Mouse (Mus musculus) brain, adult 2 months (tissue): ENCODE data around the gene Phf11c.
"Not testable (repeated sequence)": the region's sequence is repeated elsewhere in the genome, so short reads cannot be mapped to it uniquely, and the experiment has no call there.

ENCODE experiments used
- DNase-seq: peaks from one replicate; pipeline ENCODE4 v3.0.0; 2011; ENCODE audit warnings: low read depth, low spot score

Phf11c gene

DNA sequence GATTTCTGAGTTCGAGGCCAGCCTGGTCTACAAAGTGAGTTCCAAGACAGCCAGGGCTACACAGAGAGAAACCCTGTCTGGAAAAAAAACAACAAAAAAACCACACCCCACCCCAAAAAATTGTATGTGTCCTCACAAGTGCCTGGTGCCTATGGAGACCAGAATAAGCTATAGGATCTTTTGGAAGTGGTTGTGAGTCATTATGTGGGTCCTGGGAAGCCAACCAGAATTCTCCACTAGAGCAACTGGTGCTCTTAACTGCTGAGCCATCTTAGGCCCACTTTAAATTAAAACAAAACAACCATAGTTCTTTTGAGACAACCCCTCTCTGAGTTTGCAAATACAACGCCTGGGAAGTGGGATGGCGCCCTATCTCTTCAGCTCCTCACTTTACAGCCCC, at the start of gene Phf11c:
Gene Phf11c, minus strand, starts transcription at position 101 of the 400 bp plus-strand sequence.
- DNase-seq = no peak

DNA sequence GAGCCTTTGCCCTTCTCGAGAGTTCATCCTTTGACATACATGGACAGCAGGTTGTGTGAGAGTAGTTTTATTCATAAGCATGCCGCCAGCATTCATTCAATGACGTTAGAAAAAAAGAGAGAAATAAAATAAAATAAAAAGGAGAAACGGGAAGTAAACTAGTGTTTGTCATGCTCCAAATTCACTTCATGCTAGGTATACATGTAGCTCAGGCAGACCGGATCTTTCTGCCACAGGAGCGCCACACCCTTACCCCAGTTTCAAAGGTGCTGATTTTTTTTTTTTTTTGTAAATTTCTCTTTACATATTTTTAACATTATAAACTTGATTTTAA, 46.3 kb upstream of the Phf11c start:
- no peak for DNase-seq

- DNase-seq = peak; percentile 97
These were observed 45.6 kb upstream of the Phf11c start, which contains the start of the genes Setdb2 and Cab39l for GRCm38 (mm10) chr14:59440558-59441471. Gene Setdb2, minus strand, starts transcription at chr14:59440884. Gene Cab39l, plus strand, starts transcription at chr14:59440972.

DNA sequence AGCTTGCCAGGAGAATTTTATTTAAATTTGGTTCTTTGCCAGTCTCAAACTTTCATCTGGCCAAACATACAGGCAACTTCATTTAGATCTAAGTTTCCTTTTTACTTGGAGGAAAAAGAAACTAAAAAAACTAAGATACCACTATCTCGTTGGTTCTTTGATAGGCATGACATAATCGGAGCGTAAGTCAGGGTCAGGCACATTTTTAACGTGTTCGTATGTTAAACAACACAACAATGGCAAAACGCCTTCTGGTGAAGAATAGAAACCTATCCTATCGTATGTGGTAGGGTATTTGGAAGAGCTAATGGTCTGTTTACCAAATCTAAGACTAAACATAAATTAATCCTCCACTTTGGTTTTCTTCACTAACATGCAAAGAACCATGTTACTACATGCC, 44.9 kb upstream of the Phf11c start:
- peak; percentile 10 for DNase-seq

DNA sequence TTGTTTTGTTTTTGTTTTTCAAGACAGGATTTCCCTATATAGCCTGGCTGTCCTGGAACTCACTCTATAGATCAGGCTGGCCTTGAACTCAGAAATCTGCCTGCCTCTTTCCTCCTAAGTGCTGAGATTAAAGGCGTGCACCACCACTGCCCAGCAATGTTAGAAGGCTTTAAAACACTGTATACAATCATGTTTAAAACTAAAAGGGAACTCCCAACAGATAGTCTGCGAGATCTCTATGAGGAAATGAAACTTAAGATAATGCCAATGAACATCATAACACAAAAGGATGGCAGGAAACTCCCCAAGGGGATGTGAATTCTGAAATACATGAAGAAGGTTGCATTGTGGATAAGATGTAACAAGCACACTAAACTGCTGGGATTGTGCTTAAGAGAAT, 43.3 kb upstream of the Phf11c start:
- no peak for DNase-seq

GRCm38 (mm10) chr14:59437398-59437797, 42.2 kb upstream of the Phf11c start:
- DNase-seq = no peak

GRCm38 (mm10) chr14:59435206-59435605, 40.0 kb upstream of the Phf11c start:
- DNase-seq = no peak

DNA sequence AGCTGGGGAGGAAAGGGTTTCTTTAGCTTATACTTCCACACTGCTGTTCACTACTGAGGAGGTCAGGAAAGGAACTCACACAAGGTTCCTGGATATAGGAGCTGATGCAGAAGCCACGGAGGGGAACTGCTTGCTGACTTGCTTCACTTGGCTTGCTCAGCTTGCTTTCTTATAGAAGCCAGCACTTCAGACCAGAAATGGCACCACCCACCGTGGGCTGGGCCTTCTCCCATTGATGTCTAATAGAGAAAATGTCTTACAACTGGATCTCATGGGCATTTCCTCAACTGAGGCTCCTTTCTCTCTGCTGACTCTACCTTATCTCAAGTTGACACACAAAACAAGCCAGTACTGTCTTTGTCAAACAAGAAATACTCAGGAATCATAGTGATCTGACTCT, 38.7 kb upstream of the Phf11c start:
- DNase-seq = no peak

DNA sequence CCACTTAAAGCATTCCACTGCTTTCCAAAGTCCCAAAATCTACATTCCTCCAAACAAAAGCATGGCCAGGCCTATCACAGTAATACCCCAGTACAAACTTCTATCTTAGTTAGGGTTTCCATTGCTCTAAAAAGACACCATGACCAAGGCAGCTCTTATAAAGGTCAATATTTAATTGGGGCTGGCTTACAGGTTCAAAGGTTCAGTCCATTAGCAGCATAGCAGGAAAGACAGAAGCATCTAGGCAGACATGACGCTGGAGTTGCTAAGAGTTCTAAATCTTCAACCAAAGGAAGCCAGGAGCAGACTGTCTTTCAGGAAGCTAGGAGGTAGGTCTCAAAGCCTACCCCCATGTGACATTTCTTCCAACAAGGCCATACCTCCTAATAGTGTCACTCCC, 35.4 kb upstream of the Phf11c start:
- no peak for DNase-seq

DNA sequence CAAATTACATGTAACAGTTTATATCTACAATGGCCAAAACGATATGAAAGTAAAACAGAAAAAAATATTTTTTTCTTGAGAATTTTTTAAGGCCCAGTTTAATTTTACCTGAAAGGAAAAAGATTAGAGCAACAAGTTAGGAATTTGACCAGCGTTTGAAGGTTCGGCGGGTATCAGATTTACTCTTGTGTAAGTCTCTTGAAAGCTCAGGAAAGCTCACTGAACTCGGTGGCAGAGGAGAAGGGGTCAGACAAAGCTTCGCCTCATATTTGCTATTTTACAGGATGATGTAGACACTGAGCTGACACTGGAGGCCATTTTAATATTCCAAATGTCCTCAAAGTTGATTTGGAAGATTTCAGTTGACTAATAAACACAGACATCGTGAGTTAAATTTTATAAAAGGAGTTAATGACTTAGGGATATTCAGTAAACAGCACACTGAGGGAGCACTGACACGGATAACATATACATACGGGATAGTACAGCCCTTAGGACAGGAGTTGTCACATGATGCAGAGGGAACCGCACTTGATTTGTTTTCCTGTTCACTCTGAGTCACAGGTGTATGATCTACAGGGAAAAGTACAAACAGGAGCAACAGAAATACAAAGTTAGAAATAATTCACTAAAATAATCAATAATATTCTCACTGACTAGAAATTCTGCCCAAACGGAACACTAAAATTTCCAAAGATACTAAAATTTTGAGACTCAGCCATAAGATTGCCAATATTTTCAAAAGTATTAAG, 27.9 kb upstream of the Phf11c start:
- no peak for DNase-seq

GRCm38 (mm10) chr14:59418171-59418570, 23.0 kb upstream of the Phf11c start:
- DNase-seq = no peak

GRCm38 (mm10) chr14:59414979-59415378, 19.8 kb upstream of the Phf11c start:
- DNase-seq = not testable (repeated sequence)

DNA sequence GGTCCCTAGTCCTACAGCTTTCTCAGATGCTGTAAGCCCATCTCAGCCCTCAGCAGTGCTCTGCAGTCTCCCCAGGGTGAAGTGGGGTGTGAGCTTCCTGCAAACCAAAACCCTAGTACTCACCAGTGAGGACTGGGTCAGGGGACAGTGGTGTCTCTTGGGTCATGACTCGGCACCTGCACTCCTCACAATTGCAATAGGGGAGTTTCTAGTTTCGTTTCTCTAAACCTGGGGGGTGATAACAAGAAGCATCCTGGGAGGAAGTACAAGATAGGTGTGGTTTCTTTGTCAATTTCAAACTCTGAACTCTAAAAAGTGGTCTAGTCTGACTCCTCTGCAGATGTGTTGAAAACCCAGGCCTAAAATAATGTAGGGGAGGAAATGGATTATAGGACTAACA, 1.8 kb upstream of the Phf11c start:
- DNase-seq = no peak

GRCm38 (mm10) chr14:59390181-59390580, 5.0 kb downstream of the Phf11c start:
- peak; percentile 20 for DNase-seq

- no peak for DNase-seq
These were observed 5.6 kb downstream of the Phf11c start for GRCm38 (mm10) chr14:59389532-59389931.

DNA sequence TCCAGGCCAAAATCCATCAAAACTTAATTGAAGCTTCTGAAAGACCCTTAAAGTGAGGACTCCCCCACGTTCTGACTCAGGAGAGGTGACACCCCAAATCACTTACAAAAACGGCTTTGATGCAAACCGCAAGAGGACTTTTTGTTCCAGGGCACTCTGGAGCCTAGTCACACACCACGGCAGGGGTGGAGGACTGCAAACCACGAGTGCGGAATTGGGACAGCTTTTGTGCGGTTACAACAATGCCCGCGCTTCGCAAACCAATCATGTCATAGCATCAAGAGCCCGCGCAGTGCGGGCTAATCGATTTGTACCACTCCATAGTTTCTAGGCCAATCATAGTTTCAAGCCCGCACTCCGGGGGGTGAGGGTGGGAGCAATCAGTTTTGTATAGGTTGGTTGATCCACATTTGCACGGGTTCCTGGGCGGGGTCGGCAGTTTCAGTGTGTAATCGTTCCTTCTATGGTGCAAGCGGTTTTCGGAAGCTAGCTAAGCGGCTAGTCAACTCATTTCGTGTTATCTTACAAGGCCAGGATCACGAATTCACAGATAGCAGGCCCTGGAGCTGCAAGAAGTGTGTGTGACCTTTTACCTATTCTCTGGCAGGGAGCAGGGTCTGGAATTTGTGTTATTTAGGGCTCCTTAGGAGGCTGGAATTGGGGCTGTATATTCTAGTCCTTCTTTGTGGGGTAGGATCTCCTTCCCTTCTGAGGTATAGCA, 24.7 kb downstream of the Phf11c start:
- no peak for DNase-seq

DNA sequence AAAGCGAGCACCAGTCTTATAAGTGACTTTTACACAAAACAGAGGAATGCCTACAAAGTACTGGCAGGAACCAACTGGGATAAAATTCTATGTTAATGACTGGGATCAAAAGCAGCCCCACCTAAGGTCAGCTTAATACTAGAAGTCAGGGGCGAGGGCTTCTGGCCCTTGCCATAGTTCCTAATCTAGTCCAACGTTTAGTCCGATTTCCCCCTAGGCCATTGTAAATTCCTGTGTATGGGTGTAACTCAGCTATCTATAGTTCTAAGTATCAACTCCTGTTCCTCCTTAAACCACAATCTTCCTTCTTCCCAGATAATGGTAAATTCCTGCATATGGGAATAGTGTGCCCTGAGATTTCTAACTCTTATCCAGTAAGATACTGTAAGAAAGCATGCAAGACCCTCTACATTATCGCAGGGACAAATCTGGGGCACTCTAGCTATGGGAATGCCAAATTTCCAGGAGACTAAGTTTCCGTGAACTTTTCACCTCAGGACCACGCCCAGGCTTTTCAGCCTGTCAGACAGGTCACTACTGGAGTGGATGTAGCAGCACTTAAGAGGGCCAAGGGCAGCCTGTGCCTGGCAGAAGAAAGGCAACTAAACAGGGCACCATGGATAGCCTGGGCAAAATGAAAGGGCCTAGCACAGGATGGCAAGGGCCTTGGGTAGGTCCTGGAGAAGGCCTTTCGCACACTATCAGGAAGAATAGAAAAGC, 28.6 kb downstream of the Phf11c start:
- DNase-seq = no peak

- peak; percentile 42 for DNase-seq
These were observed 29.9 kb downstream of the Phf11c start, which contains the start of gene Phf11d for GRCm38 (mm10) chr14:59365244-59365644. Gene Phf11d, minus strand, starts transcription at chr14:59365470.

DNA sequence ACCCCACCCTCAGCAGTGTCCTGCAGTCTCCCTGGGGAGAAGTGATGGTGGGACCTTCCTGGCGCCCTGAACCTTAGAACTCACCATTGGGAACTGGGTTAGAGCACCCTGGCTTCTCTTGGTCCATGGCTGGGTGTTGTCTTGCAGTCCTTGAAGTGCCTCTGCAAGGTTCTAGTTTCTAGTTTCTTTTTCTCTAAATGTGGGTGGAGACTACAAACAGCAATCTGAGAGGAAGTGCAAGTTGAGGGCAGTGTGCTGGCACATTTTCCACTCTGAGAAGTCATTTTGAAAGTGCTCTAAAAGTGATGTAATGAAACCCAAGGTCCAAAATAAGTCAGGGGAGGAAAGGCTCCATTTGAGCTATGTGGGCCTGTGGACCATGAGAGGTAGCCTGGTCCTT, 54.0 kb downstream of the Phf11c start, which contains the start of gene Phf11b:
Gene Phf11b, minus strand, starts transcription at position 163 of the 400 bp plus-strand sequence.
- peak; percentile 2 for DNase-seq

DNA sequence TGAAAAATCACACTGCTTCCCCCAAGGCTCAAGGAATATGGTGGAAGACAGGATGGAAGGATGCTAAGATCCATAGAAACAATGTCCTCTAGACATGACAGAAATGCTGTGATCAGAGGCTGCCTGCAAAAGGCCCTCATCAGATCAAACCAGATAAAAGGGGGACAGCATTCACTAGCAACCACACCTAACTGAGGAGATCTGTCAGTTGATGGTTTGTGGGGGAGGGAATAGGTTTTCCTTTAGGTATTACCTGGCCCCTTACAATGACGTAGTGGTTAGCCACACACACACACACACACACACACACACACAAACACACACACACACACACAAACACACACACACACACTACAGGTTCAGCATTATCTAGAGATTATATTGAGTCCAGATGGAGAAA, 55.6 kb downstream of the Phf11c start:
- DNase-seq = no peak

DNA sequence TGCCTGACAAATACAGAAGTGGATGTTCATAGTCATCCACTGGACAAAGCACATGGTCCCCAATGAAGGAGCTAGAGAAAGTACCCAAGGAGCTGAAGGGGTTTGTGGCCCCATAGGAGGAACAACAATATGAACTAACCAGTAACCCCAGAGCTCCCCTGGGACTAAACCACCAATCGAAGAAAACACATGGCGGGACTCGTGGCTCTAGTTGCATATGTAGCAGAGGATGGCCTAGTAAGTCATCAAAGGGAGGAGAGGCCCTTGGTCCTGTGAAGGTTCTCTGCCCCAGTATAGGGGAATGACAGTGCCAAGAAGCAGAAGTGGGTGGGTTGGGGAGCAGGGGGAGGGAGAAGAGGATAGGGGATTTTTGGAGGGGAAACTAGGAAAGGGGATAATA, 59.1 kb downstream of the Phf11c start:
- not testable (repeated sequence) for DNase-seq
